24 mouse cellular contexts compared by ENCODE assay signal in genomic region chr13:79442701-79443100, GRCm38 (mm10).
DNase-seq lines count a peak whose midpoint lies in the region; ATAC-seq and TF ChIP-seq lines count a peak whose summit lies in the region.
"Had no signal": no experiment of that assay in that cellular context is flagged by ENCODE, and none has a peak within 500 bp of the region (broad histone marks: within the 10 kb centered on the region; RNA-seq: fewer than 3 reads in every experiment).

No protein-coding gene starts in this region.

- no peak overlapping the region for H3K4me2 ChIP-seq in kidney, embryonic 14.5 days (replicated peaks; ENCODE audit: low read depth, low read length)
- H3K4me2 ChIP-seq in limb, embryonic 13.5 days (replicated peaks): no peak overlapping the region
- H3K4me2 ChIP-seq in myocyte (ENCODE audit: low read depth): peak overlapping the region; percentile 30
- H3K4me2 ChIP-seq: embryonic facial prominence, embryonic 12.5 days; heart, embryonic 11.5 days; hindbrain, embryonic 12.5 days; hindbrain, embryonic 15.5 days had no signal

- H3K9ac ChIP-seq in kidney, embryonic 14.5 days (ENCODE audit: low read depth, low read length): no peak overlapping the region
- H3K9ac ChIP-seq in limb, embryonic 13.5 days: no peak overlapping the region
- H3K9ac ChIP-seq: embryonic facial prominence, embryonic 12.5 days; forebrain, postnatal 0 days; hindbrain, embryonic 12.5 days; hindbrain, embryonic 15.5 days had no signal

- no peaks in the 10 kb centered on the region for H3K36me3 ChIP-seq in kidney, embryonic 14.5 days (ENCODE audit: control insufficient read depth, insufficient read depth, low read length)
- H3K36me3 ChIP-seq in kidney, adult 2 months (ENCODE audit: control insufficient read depth, insufficient read depth, low read length): no peaks in the 10 kb centered on the region
- no peaks in the 10 kb centered on the region for H3K36me3 ChIP-seq in limb, embryonic 13.5 days
- no peaks in the 10 kb centered on the region for H3K36me3 ChIP-seq in limb, embryonic 10.5 days
- H3K36me3 ChIP-seq in myocyte (ENCODE audit: control insufficient read depth, insufficient read depth): no peaks in the 10 kb centered on the region
- H3K36me3 ChIP-seq: embryonic facial prominence, embryonic 12.5 days; hindbrain, embryonic 12.5 days; hindbrain, embryonic 15.5 days had no signal

- DNase-seq in kidney, adult 2 months: no peak
- no peak for DNase-seq in limb, embryonic 10.5 days (ENCODE audit: low spot score)
- DNase-seq in right cerebral cortex, adult 2 months (ENCODE audit: low spot score in 2 of 2): no peak
- DNase-seq in adrenal gland, adult 18-20 months (ENCODE audit: low spot score in 2 of 2): no peak
- DNase-seq: adrenal gland, adult 8-10 months; adrenal gland, postnatal 25 days; cerebellum, adult 11-12 months; cerebellum, adult 8-10 months; cerebellum, postnatal 10 days; cerebellum, postnatal 36 days; embryo, embryonic 11 days; forebrain, postnatal 0 days; gastrocnemius, postnatal 25 days; heart, adult 11 months had no signal

- TF ChIP-seq CTCF in kidney, adult 2 months (conservative IDR thresholded peaks at IDR 0.05; ENCODE audit: insufficient read depth, insufficient read length, low read depth, low read length): no peak
- no peak for TF ChIP-seq CTCF in embryonic fibroblast, embryonic 13.5 days (IDR thresholded peaks at IDR 0.05; ENCODE audit: borderline replicate concordance, insufficient read depth, low read length)

- H3K4me1 ChIP-seq in kidney, embryonic 14.5 days (ENCODE audit: control insufficient read depth, insufficient read depth, low read length): 0 out of 2 replicates have a peak, but pooled peaks cover 3% of the 10 kb centered on the region
- H3K4me1 ChIP-seq in kidney, adult 2 months (ENCODE audit: control insufficient read depth, insufficient read depth, low read length): no peaks in the 10 kb centered on the region
- no peaks in the 10 kb centered on the region for H3K4me1 ChIP-seq in limb, embryonic 13.5 days
- H3K4me1 ChIP-seq in limb, embryonic 10.5 days: 0 out of 2 replicates have a peak, but pooled peaks cover 4% of the 10 kb centered on the region
- peaks cover 2% of the 10 kb centered on the region; the same call in 1 of the 2 replicates for H3K4me1 ChIP-seq in embryonic fibroblast, embryonic 13.5 days (ENCODE audit: control insufficient read depth, insufficient read depth, low read length)
- H3K4me1 ChIP-seq: hindbrain, embryonic 12.5 days; hindbrain, embryonic 15.5 days had no signal

- no peaks in the 10 kb centered on the region for H3K9me3 ChIP-seq in kidney, embryonic 14.5 days (ENCODE audit: control insufficient read depth, low read length)
- no peaks in the 10 kb centered on the region for H3K9me3 ChIP-seq in limb, embryonic 13.5 days
- H3K9me3 ChIP-seq in limb, embryonic 10.5 days (replicated peaks): no peaks in the 10 kb centered on the region
- H3K9me3 ChIP-seq: embryonic facial prominence, embryonic 12.5 days; hindbrain, embryonic 12.5 days; hindbrain, embryonic 15.5 days had no signal

- H3ac ChIP-seq in myocyte (ENCODE audit: control insufficient read depth, insufficient read length): no peak overlapping the region

- WGBS in kidney, embryonic 14.5 days: 37% methylated on average over 2 of the region's 2 CpGs
- WGBS in kidney, adult 2 months: 49% methylated on average over 2 of the region's 2 CpGs
- 28% methylated on average over 2 of the region's 2 CpGs for WGBS in limb, embryonic 13.5 days
- 68% methylated on average over 2 of the region's 2 CpGs for WGBS in limb, embryonic 10.5 days

- no peak; the same call in 1 of the 2 replicates for ATAC-seq in kidney, embryonic 14.5 days (ENCODE audit: low FRiP score, low TSS enrichment)
- peak; percentile 65; the same call in 1 of the 2 replicates for ATAC-seq in limb, embryonic 13.5 days (ENCODE audit: low FRiP score, low read depth)
- ATAC-seq: CD4-positive, CD25-positive, alpha-beta regulatory T cell, adult 4 months; forebrain, embryonic 14.5 days; forebrain, postnatal 0 days had no signal

- no peak overlapping the region for H3K4me3 ChIP-seq in kidney, embryonic 14.5 days (ENCODE audit: low read length)
- H3K4me3 ChIP-seq in kidney, adult 2 months (ENCODE audit: insufficient read depth, low read depth, low read length): no peak overlapping the region
- H3K4me3 ChIP-seq in limb, embryonic 13.5 days: no peak overlapping the region
- H3K4me3 ChIP-seq in limb, embryonic 10.5 days: no peak overlapping the region
- H3K4me3 ChIP-seq in embryonic fibroblast, embryonic 13.5 days (ENCODE audit: insufficient read depth, low read length): no peak overlapping the region
- H3K4me3 ChIP-seq in myocyte: no peak overlapping the region
- H3K4me3 ChIP-seq: embryonic facial prominence, embryonic 12.5 days; hindbrain, embryonic 12.5 days; hindbrain, embryonic 15.5 days had no signal

- no peaks in the 10 kb centered on the region for H3K79me2 ChIP-seq in myocyte (ENCODE audit: control insufficient read depth, insufficient read depth)

- no peak for TF ChIP-seq POLR2A in kidney, adult 2 months (IDR thresholded peaks at IDR 0.05; ENCODE audit: low read depth, low read length)
- TF ChIP-seq POLR2A in embryonic fibroblast, embryonic 13.5 days (IDR thresholded peaks at IDR 0.05; ENCODE audit: low read depth, low read length): no peak
- no peak for TF ChIP-seq POLR2A in myocyte (IDR thresholded peaks at IDR 0.05; ENCODE audit: insufficient read length, low read depth)

- no peaks in the 10 kb centered on the region for H3K27me3 ChIP-seq in kidney, embryonic 14.5 days (ENCODE audit: control insufficient read depth, insufficient read depth, low read length)
- H3K27me3 ChIP-seq in kidney, adult 2 months (replicated peaks; ENCODE audit: control insufficient read depth, insufficient read depth, low read length): no peaks in the 10 kb centered on the region
- no peaks in the 10 kb centered on the region for H3K27me3 ChIP-seq in limb, embryonic 13.5 days
- H3K27me3 ChIP-seq in limb, embryonic 10.5 days (ENCODE audit: low read depth, poor library complexity, severe bottlenecking): no peaks in the 10 kb centered on the region
- H3K27me3 ChIP-seq in myocyte (ENCODE audit: control insufficient read depth, insufficient read depth, insufficient read length): no peaks in the 10 kb centered on the region
- H3K27me3 ChIP-seq: embryonic facial prominence, embryonic 12.5 days; hindbrain, embryonic 12.5 days; hindbrain, embryonic 15.5 days had no signal

- H3K27ac ChIP-seq in kidney, embryonic 14.5 days (ENCODE audit: low read depth, low read length): peak overlapping the region; percentile 47; the same call in 1 of the 2 replicates
- H3K27ac ChIP-seq in kidney, adult 2 months (ENCODE audit: insufficient read depth, low read depth, low read length): no peak overlapping the region
- H3K27ac ChIP-seq in limb, embryonic 13.5 days: no peak overlapping the region
- H3K27ac ChIP-seq in limb, embryonic 10.5 days: no peak overlapping the region
- peak overlapping the region; percentile 57 for H3K27ac ChIP-seq in embryonic fibroblast, embryonic 13.5 days (ENCODE audit: insufficient read depth, low read length)
- H3K27ac ChIP-seq: embryonic facial prominence, embryonic 12.5 days; hindbrain, embryonic 12.5 days; hindbrain, embryonic 15.5 days had no signal

TF ChIP-seq in myocyte, 11 proteins besides CTCF, POLR2A, EP300 and RAD21:
- no peak for TF ChIP-seq TCF3 (IDR thresholded peaks at IDR 0.05; ENCODE audit: insufficient read length, low read depth)
- TF ChIP-seq E2F4 (IDR thresholded peaks at IDR 0.05; ENCODE audit: insufficient read depth): no peak
- TF ChIP-seq POLR2AphosphoS2 (IDR thresholded peaks at IDR 0.05; ENCODE audit: insufficient read length, low read depth): no peak
- TF ChIP-seq TCF12 (IDR thresholded peaks at IDR 0.05; ENCODE audit: insufficient read depth, poor library complexity, severe bottlenecking): no peak

Comparison
In these comparisons a context has a peak if more than half of its experiments do, and no peak if none do; other contexts are left out.
1. H3K27ac ChIP-seq: peak in kidney, embryonic 14.5 days (single experiment) and embryonic fibroblast, embryonic 13.5 days (single experiment); none in kidney, adult 2 months (single experiment), limb, embryonic 13.5 days (single experiment) and limb, embryonic 10.5 days (single experiment).